Mouse (Mus musculus) embryonic facial prominence, embryonic 15.5 days (tissue): ENCODE data around the gene Kremen1. TPM values are rescaled to one million over a fixed set of nuclear protein-coding genes. Genes with fewer than 3 reads are reported as not detected.

Experiments
- ATAC-seq: fragments of 200-750 bp; cut with Nextera tagmentation; 2 replicates; pipeline ENCODE4 v1.8.0; 2017; ENCODE audit warnings: low read depth, moderate TSS enrichment; ENCODE audit not compliant: insufficient number of reproducible peaks, low FRiP score, low TSS enrichment
- H3K27ac ChIP-seq: fragments of 300-500 bp; sonication (generic); replicated peaks from 2 replicates; pipeline ENCODE4 v1.5.1; 2015; ENCODE audit warnings: mild to moderate bottlenecking, inconsistent platforms
- H3K27me3 ChIP-seq: fragments of 300-500 bp; sonication (generic); 2 replicates; pipeline ENCODE4 v1.6.1; 2015; ENCODE audit warnings: inconsistent platforms
- H3K36me3 ChIP-seq: fragments of 300-500 bp; sonication (generic); 2 replicates; pipeline ENCODE4 v1.6.1; 2015; ENCODE audit warnings: mild to moderate bottlenecking, inconsistent platforms
- H3K4me1 ChIP-seq: fragments of 300-500 bp; sonication (generic); 2 replicates; pipeline ENCODE4 v1.6.1; 2015; ENCODE audit warnings: inconsistent platforms
- H3K4me2 ChIP-seq: fragments of 300-500 bp; sonication (generic); replicated peaks from 2 replicates; pipeline ENCODE4 v1.6.1; 2015; ENCODE audit warnings: mild to moderate bottlenecking, inconsistent platforms
- H3K4me3 ChIP-seq: fragments of 300-500 bp; sonication (generic); replicated peaks from 2 replicates; pipeline ENCODE4 v1.5.1; 2015; ENCODE audit warnings: mild to moderate bottlenecking, inconsistent platforms
- H3K9ac ChIP-seq: fragments of 300-500 bp; sonication (generic); 2 replicates; pipeline ENCODE4 v1.6.1; 2015; ENCODE audit warnings: inconsistent platforms
- H3K9me3 ChIP-seq: fragments of 300-500 bp; sonication (generic); replicated peaks from 2 replicates; pipeline ENCODE4 v1.6.1; 2016; ENCODE audit warnings: inconsistent platforms
- WGBS: fragments of 180-500 bp; shearing (Covaris S2); methylation state at CpG from one replicate; pipeline ENCODE4 v1.1.7; 2015; 5-methylcytosine and 5-hydroxymethylcytosine counted together
- polyA plus RNA-seq: library from polyadenylated mRNA; unstranded; fragments of >200 nt; fragmentation: Nextera tagmentation; extraction: Ambion mirVana; gene quantifications from 2 replicates; pipeline ENCODE4 v1.2.1, GENCODE M21; 2015

The Kremen1 gene
- polyA plus RNA-seq, 1 experiment from 2014 or later, result 40.5 TPM

DNA sequence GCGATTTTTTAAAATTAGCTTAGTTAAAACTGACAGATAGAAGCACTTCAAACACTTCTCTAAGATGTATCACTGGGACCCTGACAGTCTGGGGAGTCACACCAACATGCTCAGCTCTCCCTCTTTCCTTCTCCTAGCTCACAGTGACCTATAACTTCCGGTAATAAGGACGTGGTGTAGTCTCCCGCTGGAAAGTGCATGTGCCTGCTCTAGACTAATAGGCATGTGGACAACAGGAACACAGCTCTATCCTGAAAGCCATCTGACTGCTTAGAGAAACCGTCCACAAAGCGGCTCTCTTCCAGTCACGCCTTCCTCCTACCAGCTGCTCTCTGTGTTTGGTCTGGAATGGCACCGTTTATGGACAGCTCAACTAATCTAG lies 16.6 kb downstream of the Kremen1 start:
- Histone ChIP-seq H3K4me2 (peak overlapping the region; percentile 48), H3K27ac (peak overlapping the region; percentile 94), H3K4me3 (peak overlapping the region; percentile 22), H3K4me1 (peaks cover 58% of the 10 kb centered on the region), H3K36me3 (peaks cover 24% of the 10 kb centered on the region), H3K9me3 (no peaks in the 10 kb centered on the region), H3K27me3 (no peaks in the 10 kb centered on the region), H3K9ac (no peak overlapping the region)
- ATAC-seq, result peak; percentile 39
- WGBS, result 11% methylated on average over 8 of the region's 8 CpGs

GRCm38 (mm10) chr11:5243812-5244748 lies 17.3 kb downstream of the Kremen1 start:
- Histone ChIP-seq H3K4me3 (peak overlapping the region; percentile 22), H3K4me1 (peaks cover 64% of the 10 kb centered on the region), H3K27ac (peak overlapping the region; percentile 94), H3K4me2 (peak overlapping the region; percentile 48), H3K27me3 (no peaks in the 10 kb centered on the region), H3K36me3 (peaks cover 24% of the 10 kb centered on the region), H3K9ac (no peak overlapping the region), H3K9me3 (no peaks in the 10 kb centered on the region)
- peak; percentile 75 for ATAC-seq
- WGBS, result 20% methylated on average over 24 of the region's 24 CpGs

DNA sequence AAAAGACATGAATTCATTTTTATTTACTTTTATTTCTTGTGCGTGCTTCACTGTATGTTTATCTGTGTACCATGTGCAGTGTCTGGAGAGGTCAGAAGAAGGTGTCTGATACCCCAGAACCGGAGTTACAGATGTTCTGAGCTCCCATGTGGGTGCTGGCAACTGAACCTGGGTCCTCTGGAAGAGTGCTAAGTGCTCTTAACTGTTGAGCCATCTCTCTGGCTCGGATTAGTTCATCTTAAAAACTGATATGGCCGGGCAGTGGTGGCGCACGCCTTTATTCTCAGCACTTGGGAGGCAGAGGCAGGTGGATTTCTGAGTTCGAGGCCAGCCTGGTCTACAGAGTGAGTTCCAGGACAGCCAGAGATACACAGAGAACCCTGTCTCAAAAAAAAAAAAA lies 18.1 kb downstream of the Kremen1 start:
- Histone ChIP-seq H3K4me1 (peaks cover 66% of the 10 kb centered on the region), H3K27ac (peak overlapping the region; percentile 94; the same call in 1 of the 2 replicates)

GRCm38 (mm10) chr11:5242158-5242557 lies 19.2 kb downstream of the Kremen1 start:
- peaks cover 61% of the 10 kb centered on the region for H3K4me1 ChIP-seq
- H3K9ac ChIP-seq, result no peak overlapping the region
- no peak overlapping the region for H3K4me3 ChIP-seq
- H3K27ac ChIP-seq, result no peak overlapping the region
- H3K4me2 ChIP-seq, result no peak overlapping the region
- no peaks in the 10 kb centered on the region for H3K27me3 ChIP-seq
- peaks cover 37% of the 10 kb centered on the region for H3K36me3 ChIP-seq
- no peak for ATAC-seq
- H3K9me3 ChIP-seq, result no peaks in the 10 kb centered on the region
- 67% methylated on average over 8 of the region's 8 CpGs for WGBS

More for the DNA sequence above, 18.1 kb downstream of the Kremen1 start:
- WGBS, result 93% methylated on average over 7 of the region's 7 CpGs
- H3K4me3 ChIP-seq, result no peak overlapping the region
- H3K9me3 ChIP-seq, result no peaks in the 10 kb centered on the region
- ATAC-seq, result no peak
- peaks cover 27% of the 10 kb centered on the region for H3K36me3 ChIP-seq
- no peak overlapping the region for H3K9ac ChIP-seq
- peak overlapping the region; percentile 48; the same call in 1 of the 2 replicates for H3K4me2 ChIP-seq
- no peaks in the 10 kb centered on the region for H3K27me3 ChIP-seq

- Histone ChIP-seq H3K4me1 (peaks cover 56% of the 10 kb centered on the region), H3K27me3 (no peaks in the 10 kb centered on the region), H3K4me2 (0 out of 2 replicates have a peak overlapping the region, but pooled peaks have one; percentile 6), H3K9ac (no peak overlapping the region), H3K4me3 (no peak overlapping the region), H3K27ac (peak overlapping the region; percentile 82), H3K9me3 (no peaks in the 10 kb centered on the region), H3K36me3 (peaks cover 42% of the 10 kb centered on the region)
- WGBS, result 9% methylated on average over 10 of the region's 10 CpGs
- ATAC-seq, result peak; percentile 59
Observed at GRCm38 (mm10) chr11:5239706-5240690, 21.4 kb downstream of the Kremen1 start.

DNA sequence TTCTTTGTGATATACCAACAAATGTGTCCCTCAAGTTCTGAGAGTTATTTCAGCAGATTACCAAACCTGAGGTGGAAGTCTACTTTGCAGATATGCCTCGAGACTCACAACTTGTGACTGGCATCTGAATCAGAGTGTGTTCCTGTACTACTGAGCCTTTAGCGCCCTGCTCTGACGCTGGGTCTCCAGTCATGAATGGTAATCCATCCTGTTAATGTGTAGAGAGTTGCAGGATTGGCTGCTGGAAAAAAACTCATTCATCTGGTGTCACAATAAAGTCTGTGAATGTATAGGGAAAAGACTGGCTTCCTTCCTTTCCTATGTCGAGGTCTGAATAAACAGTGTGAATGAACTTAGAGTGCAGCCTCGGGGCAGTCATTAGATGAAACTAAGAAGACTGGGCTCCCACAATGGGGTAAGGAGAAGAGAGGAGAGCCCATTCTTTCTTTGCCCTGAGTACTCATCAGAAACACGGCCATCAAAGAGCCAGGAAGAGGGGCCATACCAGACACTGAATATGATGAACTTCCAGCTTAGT lies 41.4 kb downstream of the Kremen1 start:
- H3K27ac ChIP-seq, result 0 out of 2 replicates have a peak overlapping the region, but pooled peaks have one; percentile 13
- 50% methylated on average over 6 of the region's 6 CpGs for WGBS
- no peak overlapping the region for H3K9ac ChIP-seq
- H3K4me3 ChIP-seq, result no peak overlapping the region
- no peaks in the 10 kb centered on the region for H3K27me3 ChIP-seq
- H3K9me3 ChIP-seq, result no peaks in the 10 kb centered on the region
- no peak overlapping the region for H3K4me2 ChIP-seq
- peaks cover 23% of the 10 kb centered on the region; the same call in 1 of the 2 replicates for H3K4me1 ChIP-seq
- no peak for ATAC-seq
- H3K36me3 ChIP-seq, result no peaks in the 10 kb centered on the region

GRCm38 (mm10) chr11:5219371-5219770 lies 42.0 kb downstream of the Kremen1 start:
- Histone ChIP-seq H3K27ac (no peak overlapping the region), H3K4me3 (no peak overlapping the region), H3K9ac (no peak overlapping the region), H3K4me2 (no peak overlapping the region), H3K4me1 (peaks cover 23% of the 10 kb centered on the region; the same call in 1 of the 2 replicates), H3K36me3 (0 out of 2 replicates have a peak, but pooled peaks cover 3% of the 10 kb centered on the region), H3K9me3 (no peaks in the 10 kb centered on the region), H3K27me3 (no peaks in the 10 kb centered on the region)
- 85% methylated on average over 4 of the region's 4 CpGs for WGBS
- no peak for ATAC-seq

GRCm38 (mm10) chr11:5215401-5216187 lies 45.8 kb downstream of the Kremen1 start:
- ATAC-seq, result no peak
- Histone ChIP-seq H3K9me3 (no peaks in the 10 kb centered on the region), H3K4me2 (no peak overlapping the region), H3K27me3 (no peaks in the 10 kb centered on the region), H3K27ac (no peak overlapping the region), H3K4me3 (no peak overlapping the region), H3K36me3 (peaks cover 18% of the 10 kb centered on the region; the same call in 1 of the 2 replicates), H3K4me1 (peaks cover 15% of the 10 kb centered on the region; the same call in 1 of the 2 replicates), H3K9ac (no peak overlapping the region)
- 73% methylated on average over 14 of the region's 14 CpGs for WGBS

DNA sequence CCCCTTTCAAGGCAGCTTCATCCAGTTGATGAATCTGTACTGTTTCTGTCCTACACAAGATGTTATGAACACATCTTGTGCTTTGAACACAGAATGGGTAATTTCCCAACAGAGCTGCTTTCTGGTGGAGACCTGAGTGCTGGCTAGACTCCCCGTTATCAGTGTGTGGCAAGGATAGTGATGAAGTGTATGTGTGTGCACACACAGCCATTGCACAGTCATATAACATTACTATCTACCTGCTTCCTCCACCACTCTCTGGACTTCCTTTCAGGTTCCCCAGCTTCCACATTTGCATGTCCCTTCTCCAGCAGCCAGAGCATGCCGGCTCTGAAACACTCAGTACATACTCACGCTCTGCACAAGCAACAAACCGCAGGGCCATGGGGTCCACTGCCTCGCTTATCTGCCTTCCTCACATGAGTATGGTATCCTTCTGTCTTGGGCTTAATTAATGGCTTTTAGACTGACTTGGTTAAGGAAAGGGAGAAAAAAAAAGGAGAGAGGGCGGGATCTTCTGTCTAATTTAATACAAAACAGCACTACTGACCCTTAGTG lies 46.8 kb downstream of the Kremen1 start:
- peaks cover 27% of the 10 kb centered on the region for H3K36me3 ChIP-seq
- WGBS, result 86% methylated on average over 6 of the region's 6 CpGs
- H3K4me2 ChIP-seq, result no peak overlapping the region
- H3K27me3 ChIP-seq, result no peaks in the 10 kb centered on the region
- no peak overlapping the region for H3K27ac ChIP-seq
- H3K4me3 ChIP-seq, result no peak overlapping the region
- no peak overlapping the region for H3K9ac ChIP-seq
- ATAC-seq, result no peak
- peaks cover 15% of the 10 kb centered on the region; the same call in 1 of the 2 replicates for H3K4me1 ChIP-seq
- no peaks in the 10 kb centered on the region for H3K9me3 ChIP-seq

- no peak overlapping the region for H3K4me3 ChIP-seq
- H3K4me1 ChIP-seq, result 0 out of 2 replicates have a peak, but pooled peaks cover 7% of the 10 kb centered on the region
- H3K9me3 ChIP-seq, result no peaks in the 10 kb centered on the region
- H3K36me3 ChIP-seq, result peaks cover 66% of the 10 kb centered on the region
- H3K4me2 ChIP-seq, result no peak overlapping the region
- WGBS, result 78% methylated on average over 6 of the region's 6 CpGs
- H3K27me3 ChIP-seq, result no peaks in the 10 kb centered on the region
- H3K27ac ChIP-seq, result no peak overlapping the region; the same call in 1 of the 2 replicates
- no peak overlapping the region for H3K9ac ChIP-seq
- ATAC-seq, result no peak
Observed at GRCm38 (mm10) chr11:5203054-5203453, 58.3 kb downstream of the Kremen1 start.
